Mouse (Mus musculus) heart, postnatal 0 days (tissue): ENCODE results near the gene Lhb. TPM values are rescaled to one million over a fixed set of nuclear protein-coding genes. Genes with fewer than 3 reads are reported as not detected.

Experiments
- ATAC-seq: fragments of 200-750 bp; cut with Nextera tagmentation; 2 replicates; pipeline ENCODE4 v1.8.0; 2017; ENCODE audit warnings: low read depth, moderate number of reproducible peaks, moderate library complexity; ENCODE audit not compliant: insufficient read depth
- DNase-seq: peaks from one replicate; pipeline ENCODE4 v3.0.0-alpha.2; 2016; ENCODE audit warnings: low spot score
- H3K27ac ChIP-seq: fragments of 300-500 bp; sonication (generic); 2 replicates; pipeline ENCODE4 v1.5.1; 2014; ENCODE audit warnings: low read depth, mild to moderate bottlenecking
- H3K27me3 ChIP-seq: fragments of 300-500 bp; sonication (generic); 2 replicates; pipeline ENCODE4 v1.6.1; 2014; ENCODE audit warnings: low read length, mixed read lengths; ENCODE audit not compliant: control insufficient read depth, insufficient read depth
- H3K36me3 ChIP-seq: fragments of 300-500 bp; sonication (generic); replicated peaks from 2 replicates; pipeline ENCODE4 v1.6.1; 2014; ENCODE audit warnings: low read length, mixed read lengths; ENCODE audit not compliant: control insufficient read depth, insufficient read depth
- H3K4me1 ChIP-seq: fragments of 300-500 bp; sonication (generic); 2 replicates; pipeline ENCODE4 v1.6.1; 2014; ENCODE audit warnings: antibody characterized with exemption; ENCODE audit not compliant: control insufficient read depth, insufficient read depth
- H3K4me2 ChIP-seq: fragments of 300-500 bp; sonication (generic); 2 replicates; pipeline ENCODE4 v1.6.1; 2014; ENCODE audit warnings: low read depth, mild to moderate bottlenecking, low read length, moderate library complexity
- H3K4me3 ChIP-seq: fragments of 300-500 bp; sonication (generic); 2 replicates; pipeline ENCODE4 v1.5.1; 2014; ENCODE audit warnings: low read depth, low read length
- H3K9ac ChIP-seq: fragments of 300-500 bp; sonication (generic); replicated peaks from 2 replicates; pipeline ENCODE4 v1.6.1; 2014; ENCODE audit warnings: low read depth, low read length, mixed read lengths
- H3K9me3 ChIP-seq: fragments of 300-500 bp; sonication (generic); replicated peaks from 2 replicates; pipeline ENCODE4 v1.6.1; 2016; ENCODE audit warnings: low read length; ENCODE audit not compliant: control insufficient read depth
- CTCF ChIP-seq: IDR thresholded peaks from 2 replicates; pipeline ENCODE4 v1.5.1; 2016; ENCODE audit warnings: antibody characterized with exemption, control low read depth, low read depth
- EP300 ChIP-seq: IDR thresholded peaks from 2 replicates; pipeline ENCODE4 v1.6.1; 2016; ENCODE audit warnings: antibody characterized with exemption, low read depth
- WGBS: fragments of 180-500 bp; shearing (Covaris S2); extraction: QIAGEN DNeasy Blood & Tissue Kit; methylation state at CpG from one replicate; pipeline ENCODE4 v1.1.7; 2014; 5-methylcytosine and 5-hydroxymethylcytosine counted together
- polyA plus RNA-seq: library from polyadenylated mRNA; unstranded; fragments of >200 nt; fragmentation: Nextera tagmentation; extraction: Ambion mirVana; gene quantifications from 2 replicates; pipeline ENCODE4 v1.2.1, GENCODE M21; 2015
- total RNA-seq: library from RNA; depleted of rRNA; stranded (reverse); fragments of >200 nt; gene quantifications from 2 replicates; pipeline ENCODE4 v1.2.3, GENCODE M21; 2014; ENCODE audit warnings: low replicate concordance; rRNA removed

Gene Lhb
- total RNA-seq (0.27 TPM in 1 of 2 replicates, not detected in the other), polyA plus RNA-seq (not detected in 2 replicates)

DNA sequence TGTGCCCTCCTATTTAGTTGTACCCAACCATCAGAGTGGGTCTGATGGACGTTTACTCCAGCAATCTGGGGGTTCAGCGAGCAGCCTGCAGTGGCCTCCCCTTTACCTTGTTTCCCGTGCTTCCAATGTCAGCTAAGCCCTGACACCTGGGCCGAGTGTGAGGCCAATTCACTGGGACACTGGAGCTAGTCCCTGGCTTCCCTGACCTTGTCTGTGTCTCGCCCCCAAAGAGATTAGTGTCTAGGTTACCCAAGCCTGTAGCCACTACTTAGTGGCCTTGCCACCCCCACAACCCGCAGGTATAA lies at the start of gene Lhb:
Gene Lhb, plus strand, starts transcription at position 206 of the 305 bp plus-strand sequence.
- no peaks in the 10 kb centered on the region for H3K4me1 ChIP-seq
- no peak for ATAC-seq
- peaks cover 50% of the 10 kb centered on the region for H3K36me3 ChIP-seq
- no peak within 1 kb of the TSS for H3K27ac ChIP-seq
- no peak within 1 kb of the TSS for H3K4me3 ChIP-seq
- no peak within 1 kb of the TSS for H3K9ac ChIP-seq
- H3K27me3 ChIP-seq, result peaks cover 49% of the 10 kb centered on the region
- WGBS, result 68% methylated on average over 6 of the region's 6 CpGs
- no peak within 1 kb of the TSS for H3K4me2 ChIP-seq
- TF ChIP-seq EP300 (no peak), CTCF (no peak)
- H3K9me3 ChIP-seq, result no peaks in the 10 kb centered on the region
- DNase-seq, result no peak

DNA sequence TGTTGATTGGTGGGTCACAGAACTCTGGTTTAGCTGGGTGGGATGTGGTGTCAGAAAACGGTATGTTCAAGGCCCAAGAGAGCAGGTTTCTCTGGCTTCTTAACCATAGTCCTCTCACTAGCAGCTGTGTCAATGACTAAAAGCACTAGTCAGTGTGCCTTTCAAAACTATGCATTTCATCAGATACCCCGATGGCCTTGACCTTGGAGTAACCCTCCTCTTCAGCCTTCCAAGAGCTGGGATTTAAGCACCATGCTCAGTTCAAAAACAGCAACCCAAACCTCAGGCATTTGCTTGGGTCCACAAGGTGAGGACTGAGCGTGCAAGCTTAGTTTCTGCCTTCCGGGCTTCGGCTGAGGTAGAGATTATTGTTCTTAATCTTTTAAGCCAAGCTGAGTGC lies 48.2 kb upstream of the Lhb start:
- H3K27ac ChIP-seq, result no peak overlapping the region
- ATAC-seq, result no peak
- no peak for DNase-seq
- H3K9me3 ChIP-seq, result no peaks in the 10 kb centered on the region
- H3K9ac ChIP-seq, result no peak overlapping the region
- H3K4me2 ChIP-seq, result no peak overlapping the region
- H3K27me3 ChIP-seq, result peaks cover 18% of the 10 kb centered on the region
- H3K36me3 ChIP-seq, result peaks cover 46% of the 10 kb centered on the region
- no peak overlapping the region for H3K4me3 ChIP-seq
- peaks cover 18% of the 10 kb centered on the region for H3K4me1 ChIP-seq
- TF ChIP-seq EP300, result no peak
- no peak for TF ChIP-seq CTCF
- 75% methylated on average over 5 of the region's 5 CpGs for WGBS

DNA sequence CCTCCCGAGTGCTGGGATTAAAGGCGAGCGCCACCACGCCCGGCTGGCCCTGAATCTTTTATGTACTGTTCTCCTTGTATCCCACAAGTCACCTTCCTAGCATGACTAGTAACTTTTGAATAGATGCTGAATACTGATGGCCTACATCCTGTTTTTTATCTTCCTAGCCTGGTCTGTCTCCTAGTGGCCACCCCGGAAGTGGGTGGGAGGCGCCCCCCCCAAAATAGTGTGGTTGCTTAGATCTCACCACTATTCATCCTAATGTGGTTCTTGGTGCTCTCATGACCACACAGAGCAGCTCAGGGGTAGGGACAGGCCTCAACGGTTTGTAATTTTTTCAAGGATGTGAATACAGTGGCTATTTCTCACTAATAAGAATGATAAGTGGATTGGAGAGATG lies 46.0 kb upstream of the Lhb start:
- 91% methylated on average over 8 of the region's 8 CpGs for WGBS
- H3K36me3 ChIP-seq, result peaks cover 68% of the 10 kb centered on the region

DNA sequence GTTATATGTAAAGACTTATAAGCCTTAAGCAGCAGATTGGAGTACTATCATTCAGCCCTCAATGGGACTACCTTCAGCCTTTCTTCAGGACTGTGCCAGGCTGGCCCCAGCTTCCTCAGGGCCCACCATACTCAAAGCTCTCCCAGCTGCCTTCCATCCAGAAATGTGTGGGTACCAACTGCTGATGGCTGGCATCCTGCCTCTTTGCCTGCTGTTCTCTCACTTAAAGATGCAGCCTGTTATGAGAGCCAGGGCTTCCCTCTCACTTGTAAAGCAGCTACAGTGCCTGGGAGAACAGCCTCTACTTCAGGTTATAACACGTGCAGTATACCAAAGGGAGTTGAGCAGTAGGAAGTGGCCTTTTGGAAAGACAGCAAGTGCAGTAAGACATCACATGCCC lies 44.6 kb upstream of the Lhb start:
- Histone ChIP-seq H3K27me3 (no peaks in the 10 kb centered on the region), H3K9ac (no peak overlapping the region), H3K4me1 (no peaks in the 10 kb centered on the region), H3K4me3 (no peak overlapping the region), H3K9me3 (no peaks in the 10 kb centered on the region), H3K27ac (no peak overlapping the region), H3K4me2 (no peak overlapping the region), H3K36me3 (peaks cover 83% of the 10 kb centered on the region)
- DNase-seq, result no peak
- no peak for ATAC-seq
- 87% methylated on average over 1 of the region's 1 CpGs for WGBS
- TF ChIP-seq EP300, result no peak
- no peak for TF ChIP-seq CTCF

More for the DNA sequence above, 46.0 kb upstream of the Lhb start:
- Histone ChIP-seq H3K4me2 (no peak overlapping the region), H3K4me1 (peaks cover 11% of the 10 kb centered on the region), H3K9me3 (no peaks in the 10 kb centered on the region), H3K9ac (no peak overlapping the region), H3K27ac (no peak overlapping the region), H3K4me3 (no peak overlapping the region), H3K27me3 (peaks cover 2% of the 10 kb centered on the region; the same call in 1 of the 2 replicates)
- DNase-seq, result no peak
- TF ChIP-seq CTCF (no peak), EP300 (no peak)
- no peak for ATAC-seq

DNA sequence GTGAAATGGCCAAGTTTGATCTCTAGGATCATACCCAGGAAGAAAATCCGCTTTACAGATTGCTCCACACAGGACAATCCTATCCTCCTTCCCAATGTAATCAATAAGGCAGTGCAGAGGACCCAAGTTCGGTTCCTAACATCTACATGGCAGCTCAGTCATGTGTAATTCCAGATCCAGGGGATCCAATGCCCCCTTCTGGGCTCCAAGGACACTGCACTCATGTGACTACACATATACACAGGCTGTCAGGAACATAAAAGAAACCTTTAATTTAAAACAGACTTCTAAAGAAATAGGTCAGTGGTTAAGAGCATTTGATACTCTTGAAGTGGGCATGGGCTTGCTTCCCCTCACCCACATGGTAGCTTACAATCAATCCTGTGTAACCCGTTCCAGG lies 34.5 kb upstream of the Lhb start:
- ATAC-seq (no peak), DNase-seq (no peak)
- H3K27me3 ChIP-seq, result no peaks in the 10 kb centered on the region
- H3K4me3 ChIP-seq, result no peak overlapping the region
- H3K27ac ChIP-seq, result no peak overlapping the region
- TF ChIP-seq CTCF (peak; percentile 17; the same call in 1 of the 2 replicates), EP300 (no peak)
- H3K36me3 ChIP-seq, result peaks cover 100% of the 10 kb centered on the region
- H3K4me2 ChIP-seq, result no peak overlapping the region
- H3K9me3 ChIP-seq, result no peaks in the 10 kb centered on the region
- H3K9ac ChIP-seq, result no peak overlapping the region
- WGBS, result 92% methylated on average over 3 of the region's 3 CpGs
- peaks cover 9% of the 10 kb centered on the region; the same call in 1 of the 2 replicates for H3K4me1 ChIP-seq

DNA sequence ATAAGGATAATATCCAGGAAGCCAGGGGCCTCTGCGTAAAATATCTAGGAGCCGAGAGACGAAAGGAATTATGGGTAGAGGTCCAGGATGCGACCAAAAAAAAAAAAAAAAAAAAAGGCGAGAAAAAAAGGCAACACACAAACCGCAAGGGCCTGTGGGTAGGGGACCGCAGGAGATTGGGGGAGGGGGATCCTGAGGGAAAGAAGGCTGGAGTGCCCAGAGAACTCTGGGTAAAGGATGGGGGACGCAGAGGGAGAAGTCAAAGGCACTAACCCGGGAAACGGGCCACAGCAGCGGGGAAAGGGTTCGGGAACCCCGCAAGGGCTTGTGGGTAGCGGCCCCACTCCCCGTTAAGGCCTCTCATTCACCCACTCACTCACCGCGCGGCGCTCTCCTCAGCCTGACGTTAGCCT lies 25.5 kb upstream of the Lhb start:
- WGBS, result under 1% methylated on average over 20 of the region's 20 CpGs
- H3K27me3 ChIP-seq, result no peaks in the 10 kb centered on the region
- peak; percentile 63 for ATAC-seq

More for the DNA sequence above, 25.5 kb upstream of the Lhb start:
- H3K9ac ChIP-seq, result peak overlapping the region; percentile 79
- DNase-seq, result peak; percentile 75
- no peak for TF ChIP-seq EP300
- TF ChIP-seq CTCF, result no peak
- H3K36me3 ChIP-seq, result peaks cover 19% of the 10 kb centered on the region
- peak overlapping the region; percentile 95 for H3K27ac ChIP-seq
- H3K9me3 ChIP-seq, result no peaks in the 10 kb centered on the region
- H3K4me1 ChIP-seq, result peaks cover 19% of the 10 kb centered on the region
- H3K4me3 ChIP-seq, result peak overlapping the region; percentile 66
- peak overlapping the region; percentile 95 for H3K4me2 ChIP-seq
